Mouse (Mus musculus) heart, adult 2 months (tissue): ENCODE data around the gene Chsy1.

Experiments used
- CTCF ChIP-seq: fragments of 200-600 bp; IDR thresholded peaks from 2 replicates; pipeline ENCODE4 v1.8.1; 2022; ENCODE audit warnings: antibody characterized with exemption, mild to moderate bottlenecking, moderate library complexity
- EP300 ChIP-seq: fragments of 200-500 bp; IDR thresholded peaks from 2 replicates; pipeline ENCODE4 v1.6.1; 2011; ENCODE audit warnings: low read depth, low read length, control low read depth; ENCODE audit not compliant: insufficient read depth
- POLR2A ChIP-seq: fragments of 200-500 bp; IDR thresholded peaks from 2 replicates; pipeline ENCODE4 v1.6.1; 2011; ENCODE audit warnings: mild to moderate bottlenecking, low read depth, low read length, control low read depth; ENCODE audit not compliant: insufficient read depth

DNA sequence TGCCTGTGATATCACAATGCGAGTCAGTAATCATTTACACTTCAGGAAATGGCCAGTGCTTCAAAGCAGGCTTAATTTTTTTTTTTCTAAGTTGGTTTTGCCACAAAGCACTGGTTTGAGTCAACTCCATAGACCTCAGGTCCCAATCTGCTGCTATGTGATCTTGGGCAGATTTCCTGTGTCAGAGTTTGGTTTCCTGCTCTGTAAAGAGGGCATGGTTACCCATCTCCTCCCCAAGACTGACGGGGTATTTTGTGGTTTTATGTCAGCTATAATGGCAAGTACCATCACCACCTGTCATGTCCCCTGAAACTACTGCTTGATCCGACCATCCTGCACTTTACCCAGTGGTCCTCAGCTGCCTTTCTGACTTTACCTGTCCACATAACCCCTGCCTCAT lies 70.9 kb downstream of the Chsy1 start:
- TF ChIP-seq CTCF (no peak), EP300 (no peak), POLR2A (no peak)
